Mouse (Mus musculus) brown adipose tissue, adult 24 weeks (tissue): ENCODE results near the gene Gm20388. TPM values are rescaled to one million over a fixed set of nuclear protein-coding genes. Genes with fewer than 3 reads are reported as not detected.

ENCODE experiments used
- H3K27ac ChIP-seq: fragments of 200-500 bp; replicated peaks from 2 replicates; pipeline ENCODE4 v1.5.1; 2012; ENCODE audit warnings: low read depth, mild to moderate bottlenecking, low read length
- H3K4me1 ChIP-seq: fragments of 200-500 bp; 2 replicates; pipeline ENCODE4 v1.6.1; 2012; ENCODE audit warnings: low read length, mixed read lengths; ENCODE audit not compliant: control insufficient read depth, insufficient read depth, insufficient read length
- H3K4me3 ChIP-seq: fragments of 200-500 bp; 2 replicates; pipeline ENCODE4 v1.5.1; 2012; ENCODE audit warnings: low read depth, mild to moderate bottlenecking, low read length, moderate library complexity; ENCODE audit not compliant: insufficient read depth
- polyA plus RNA-seq: library from polyadenylated mRNA; stranded (reverse); fragments of >200 nt; gene quantifications from 2 replicates; pipeline ENCODE4 v1.2.4, GENCODE M21; 2012; ENCODE audit not compliant: missing spikeins, insufficient read depth, insufficient read length

Gm20388 gene
- polyA plus RNA-seq, 1 experiment, result 44.7 TPM

DNA sequence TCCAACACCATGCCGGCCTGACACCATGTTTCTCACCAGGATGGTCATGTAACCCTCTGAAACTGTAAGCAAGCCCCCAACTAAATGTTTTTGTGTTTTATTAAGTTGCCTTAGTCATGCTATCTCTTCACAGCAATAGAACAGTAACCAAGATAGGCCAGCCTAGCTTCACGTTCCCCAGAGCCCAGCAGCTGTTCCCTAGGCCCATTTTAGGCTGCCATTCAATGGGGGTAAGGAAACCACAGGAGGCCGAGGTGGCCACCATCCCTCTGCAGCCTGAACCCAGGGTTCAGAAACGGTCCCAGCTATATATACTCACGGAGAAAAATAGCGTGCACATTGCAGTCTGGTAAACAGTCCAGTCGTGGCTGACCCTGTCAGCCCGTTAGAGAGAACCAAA is 2633.5 kb downstream of the Gm20388 start:
- no peak overlapping the region for H3K4me3 ChIP-seq
- peaks cover 38% of the 10 kb centered on the region for H3K4me1 ChIP-seq
- H3K27ac ChIP-seq, result no peak overlapping the region

DNA sequence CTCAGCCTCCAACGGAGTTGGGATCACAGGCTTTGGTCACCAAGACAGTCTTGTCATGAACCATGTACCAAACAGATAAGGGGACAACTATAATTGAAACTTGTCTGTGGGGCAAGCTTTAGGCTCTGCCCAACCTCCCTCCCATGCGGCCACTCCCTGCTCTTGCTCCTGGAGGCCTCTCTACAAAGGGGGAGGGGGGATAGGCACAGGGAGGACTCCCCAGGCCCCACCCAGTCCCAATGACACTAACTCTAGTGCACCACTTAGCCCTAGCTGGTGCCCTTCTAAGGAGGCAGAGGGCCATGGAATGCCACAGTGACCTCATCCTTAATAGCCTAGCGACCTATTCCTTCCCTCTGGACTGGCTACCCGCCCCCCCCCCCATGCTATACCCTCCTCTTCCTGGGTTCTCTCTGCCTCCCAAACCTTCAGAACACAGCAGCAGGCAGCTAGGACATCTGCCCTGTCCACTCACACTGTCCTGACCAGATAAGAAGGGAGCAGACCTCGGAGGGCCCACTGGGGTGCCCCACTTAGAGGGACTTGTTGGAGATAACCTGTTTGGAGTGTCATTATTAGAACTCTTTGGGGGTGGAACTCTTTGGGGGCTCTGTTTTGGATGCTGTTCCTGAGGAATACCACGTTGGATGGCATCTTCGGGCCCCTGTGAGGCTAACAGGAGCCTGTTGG is 2635.6 kb downstream of the Gm20388 start:
- Histone ChIP-seq H3K27ac (peak overlapping the region; percentile 39), H3K4me1 (peaks cover 39% of the 10 kb centered on the region), H3K4me3 (no peak overlapping the region)

DNA sequence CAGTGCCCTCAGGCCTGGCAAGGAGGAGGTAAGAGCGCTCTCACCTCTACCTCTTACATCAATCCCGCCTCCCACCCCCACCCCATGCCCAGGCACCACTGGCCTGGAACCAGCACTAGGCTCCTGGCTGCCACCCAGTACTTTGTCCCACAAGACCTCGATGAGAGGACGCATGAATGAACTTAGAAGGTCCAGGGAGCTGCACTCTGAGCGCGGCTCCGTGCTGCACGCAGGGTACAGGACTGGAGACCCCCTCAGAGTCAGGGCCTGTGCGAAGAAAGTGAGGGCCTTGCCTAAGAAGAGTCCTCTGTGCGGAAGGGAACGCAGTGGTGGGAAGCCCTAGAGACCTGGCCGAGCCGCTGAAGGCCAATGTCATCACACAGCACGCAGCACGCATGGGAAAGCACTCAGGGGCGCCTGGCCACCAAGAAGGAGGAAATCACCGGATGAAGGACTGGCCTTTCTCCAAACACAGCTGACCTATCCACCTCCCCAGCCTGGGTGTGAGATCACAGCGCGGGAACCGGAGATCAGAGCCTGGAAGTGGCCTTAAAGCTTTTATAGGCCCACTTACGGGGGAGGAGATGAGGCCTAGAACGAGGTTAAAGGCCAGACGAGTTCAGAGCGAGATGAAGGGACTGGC is 2636.3 kb downstream of the Gm20388 start:
- peak overlapping the region; percentile 80 for H3K27ac ChIP-seq
- H3K4me3 ChIP-seq, result peak overlapping the region; percentile 45
- H3K4me1 ChIP-seq, result peaks cover 37% of the 10 kb centered on the region

DNA sequence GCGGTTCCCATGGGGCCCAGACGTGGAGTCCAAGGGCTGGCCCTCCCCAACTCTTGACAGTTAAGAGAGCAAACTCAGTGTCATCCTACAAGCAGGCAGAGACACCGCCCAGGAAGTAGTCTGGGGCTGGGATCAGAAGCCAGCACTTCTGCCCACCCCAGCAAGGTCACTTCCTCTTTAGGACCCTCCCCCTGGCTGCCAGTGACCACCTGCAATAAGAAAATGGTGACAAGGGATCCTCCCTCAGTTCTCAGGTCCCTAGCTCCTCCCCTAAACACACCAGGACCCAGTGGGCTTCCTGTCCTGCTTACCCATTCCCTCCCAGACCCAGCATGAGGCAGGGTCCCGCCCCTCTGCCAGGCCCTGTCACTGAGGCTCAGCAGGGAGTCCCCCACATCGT is 2637.2 kb downstream of the Gm20388 start:
- H3K4me3 ChIP-seq, result peak overlapping the region; percentile 45
- peak overlapping the region; percentile 80 for H3K27ac ChIP-seq

DNA sequence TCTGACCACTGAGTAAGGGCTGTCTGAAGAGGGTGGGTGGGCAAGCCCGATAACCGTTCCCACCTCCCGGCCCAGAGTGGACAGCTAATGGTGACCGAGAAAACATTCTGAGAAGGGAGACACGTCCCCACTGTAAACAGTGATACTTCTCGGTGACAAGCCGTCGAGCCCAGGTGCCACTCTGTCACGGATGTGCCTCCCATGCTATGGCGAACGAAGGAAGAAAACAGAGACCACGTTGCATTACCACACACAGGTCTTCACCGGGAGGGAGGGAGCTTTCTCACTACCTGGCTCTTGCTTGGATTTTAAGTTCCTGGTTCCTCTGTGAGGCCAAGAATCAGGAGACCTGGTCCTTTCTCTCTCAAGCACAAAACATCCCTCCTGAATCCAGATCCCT is 2637.7 kb downstream of the Gm20388 start:
- peaks cover 33% of the 10 kb centered on the region for H3K4me1 ChIP-seq
- peak overlapping the region; percentile 45 for H3K4me3 ChIP-seq
- H3K27ac ChIP-seq, result peak overlapping the region; percentile 80

More for the DNA sequence above, 2637.2 kb downstream of the Gm20388 start:
- peaks cover 34% of the 10 kb centered on the region for H3K4me1 ChIP-seq

DNA sequence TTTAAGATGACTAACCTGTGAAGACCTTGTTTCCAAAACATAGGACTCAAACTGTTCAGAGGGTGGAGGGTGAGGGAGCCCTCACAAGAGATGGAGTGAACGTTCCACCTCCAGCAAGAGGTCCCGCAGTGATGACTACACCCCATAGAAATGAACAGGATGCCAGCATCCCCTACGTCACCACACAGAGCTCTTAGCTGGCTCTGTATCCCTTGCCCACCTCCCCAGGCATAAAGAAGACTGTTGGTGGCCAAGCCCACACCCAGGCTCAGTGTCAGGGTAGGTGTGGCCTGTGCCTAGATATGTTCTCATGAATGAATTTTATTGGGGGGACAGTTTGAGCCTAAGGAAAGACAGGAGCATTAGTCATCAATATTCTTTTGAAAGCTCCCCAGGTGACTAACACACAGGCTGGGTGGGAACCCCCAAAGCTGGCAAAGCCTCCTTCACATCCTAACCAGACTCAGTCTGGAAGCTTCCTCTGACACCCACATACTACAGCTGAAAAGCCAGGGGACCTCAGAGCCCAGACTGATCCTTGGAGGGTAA is 2638.3 kb downstream of the Gm20388 start:
- Histone ChIP-seq H3K27ac (peak overlapping the region; percentile 80), H3K4me1 (peaks cover 32% of the 10 kb centered on the region), H3K4me3 (peak overlapping the region; percentile 45)

DNA sequence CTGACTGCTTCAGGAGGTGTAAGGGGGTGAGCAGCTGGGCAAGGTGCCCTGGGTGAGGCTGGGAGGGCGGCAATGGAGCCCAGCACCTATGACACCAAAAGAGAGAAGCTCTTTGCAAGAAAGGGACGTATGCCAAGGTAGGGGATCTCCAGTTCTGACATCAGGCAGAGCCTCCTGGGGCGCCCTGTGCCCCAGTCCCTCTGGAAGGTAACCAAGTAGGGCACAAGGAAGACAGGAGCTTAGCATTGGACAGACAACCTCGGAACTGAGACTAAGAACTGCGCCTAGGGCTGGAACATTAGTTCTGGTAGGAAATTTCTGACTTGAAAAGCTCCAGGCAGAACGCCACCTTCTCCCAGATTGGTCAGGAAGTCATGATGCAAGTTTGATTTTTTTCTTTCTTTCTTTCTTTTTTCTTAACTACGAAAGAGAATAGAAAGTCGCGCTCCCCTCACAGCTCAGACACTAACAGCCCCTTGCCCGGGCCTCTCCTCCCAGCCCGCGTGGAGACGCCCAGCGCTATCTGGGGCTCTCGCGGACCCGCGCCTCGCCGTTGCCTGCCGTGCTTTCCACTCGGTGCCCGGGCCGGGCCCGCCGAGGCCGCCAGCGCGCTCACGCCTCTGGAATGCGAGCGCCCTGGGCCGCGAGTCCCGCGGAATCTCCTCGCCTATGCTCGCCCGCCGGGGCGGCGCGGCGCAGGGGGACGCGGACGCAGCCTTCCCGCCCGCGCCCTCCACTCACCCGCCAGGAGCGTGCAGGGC is 2639.8 kb downstream of the Gm20388 start:
- peaks cover 29% of the 10 kb centered on the region for H3K4me1 ChIP-seq
- H3K27ac ChIP-seq, result peak overlapping the region; percentile 83
- peak overlapping the region; percentile 85 for H3K4me3 ChIP-seq

DNA sequence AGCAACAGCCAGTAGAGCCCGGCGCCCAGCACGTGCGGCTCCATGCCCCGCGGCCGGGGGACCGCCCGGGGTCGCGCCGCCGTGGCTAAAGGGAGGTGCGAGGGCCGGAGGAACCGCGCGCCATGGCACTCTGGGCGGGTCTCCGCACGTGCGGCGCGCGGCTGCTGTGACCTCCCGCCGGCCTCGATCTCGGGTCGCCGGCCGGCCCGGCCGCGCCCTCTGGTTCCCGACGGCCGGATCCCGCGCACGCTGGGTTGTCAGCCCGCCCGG is 2640.3 kb downstream of the Gm20388 start:
- peak overlapping the region; percentile 83 for H3K27ac ChIP-seq
- H3K4me1 ChIP-seq, result peaks cover 27% of the 10 kb centered on the region
- peak overlapping the region; percentile 85 for H3K4me3 ChIP-seq

DNA sequence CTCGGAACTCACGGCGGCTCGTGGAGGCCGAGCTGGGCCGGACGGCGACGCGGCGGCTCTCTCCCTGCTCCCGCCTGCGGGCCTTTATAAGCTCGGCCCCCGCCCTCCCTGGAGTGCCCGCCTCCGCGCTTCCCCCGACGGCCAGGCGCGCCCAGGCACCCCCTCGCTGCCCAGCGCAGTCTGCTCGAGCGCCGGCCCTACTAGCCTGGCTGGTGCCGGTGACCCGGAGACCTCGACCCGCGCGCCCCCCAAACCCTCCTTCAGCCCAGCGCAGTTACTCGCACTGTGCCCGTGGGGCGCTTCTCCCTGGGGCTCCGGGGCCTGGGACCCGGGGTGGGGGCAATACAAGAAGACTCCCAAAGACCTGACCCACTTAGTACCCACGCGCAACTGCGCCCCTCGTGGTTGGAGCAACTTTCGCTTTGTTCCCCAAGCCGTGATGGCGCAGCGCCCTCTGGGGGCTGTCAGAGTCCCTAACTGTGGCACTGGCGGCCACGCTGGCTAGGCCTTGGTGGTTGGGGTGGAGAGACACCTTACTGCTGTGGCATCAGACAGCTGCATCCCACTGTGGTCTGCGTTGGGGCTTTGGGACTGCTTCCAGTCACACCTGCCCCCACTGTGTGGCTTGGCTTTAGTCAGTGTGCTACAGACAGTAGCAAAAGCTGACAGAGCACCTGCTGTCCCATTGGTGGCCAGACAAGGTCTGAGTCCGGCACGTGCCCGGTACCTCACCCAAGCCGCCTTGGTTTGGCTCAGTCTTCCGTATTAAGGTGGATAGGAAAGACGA is 2640.8 kb downstream of the Gm20388 start, which contains the start of gene Piezo1:
Piezo1 (minus strand) TSS at position 65 of the 787 bp plus-strand sequence.
- Histone ChIP-seq H3K4me3 (peak within 1 kb of the TSS; percentile 85), H3K4me1 (peaks cover 29% of the 10 kb centered on the region), H3K27ac (peak within 1 kb of the TSS; percentile 83)

DNA sequence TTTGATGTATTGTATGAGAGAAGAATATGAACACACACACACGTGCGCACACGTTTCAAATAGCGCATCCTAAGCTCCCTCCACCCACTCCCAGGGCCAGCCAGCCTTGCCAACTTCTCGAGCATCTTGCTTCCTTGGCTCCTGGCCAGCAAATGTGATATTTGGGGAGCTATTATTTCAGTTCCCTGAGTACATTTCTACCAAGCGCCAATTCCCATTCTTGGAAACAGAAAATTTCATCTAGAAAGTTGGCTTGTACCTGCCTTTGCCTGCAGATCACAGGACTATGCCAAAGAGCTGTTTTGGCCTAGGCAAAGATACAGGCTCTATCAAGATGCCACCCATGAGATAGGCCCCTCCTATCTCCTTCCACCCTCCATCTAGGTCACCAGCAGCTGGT is 2644.1 kb downstream of the Gm20388 start:
- peaks cover 17% of the 10 kb centered on the region for H3K4me1 ChIP-seq
- H3K27ac ChIP-seq, result no peak overlapping the region
- no peak overlapping the region for H3K4me3 ChIP-seq

DNA sequence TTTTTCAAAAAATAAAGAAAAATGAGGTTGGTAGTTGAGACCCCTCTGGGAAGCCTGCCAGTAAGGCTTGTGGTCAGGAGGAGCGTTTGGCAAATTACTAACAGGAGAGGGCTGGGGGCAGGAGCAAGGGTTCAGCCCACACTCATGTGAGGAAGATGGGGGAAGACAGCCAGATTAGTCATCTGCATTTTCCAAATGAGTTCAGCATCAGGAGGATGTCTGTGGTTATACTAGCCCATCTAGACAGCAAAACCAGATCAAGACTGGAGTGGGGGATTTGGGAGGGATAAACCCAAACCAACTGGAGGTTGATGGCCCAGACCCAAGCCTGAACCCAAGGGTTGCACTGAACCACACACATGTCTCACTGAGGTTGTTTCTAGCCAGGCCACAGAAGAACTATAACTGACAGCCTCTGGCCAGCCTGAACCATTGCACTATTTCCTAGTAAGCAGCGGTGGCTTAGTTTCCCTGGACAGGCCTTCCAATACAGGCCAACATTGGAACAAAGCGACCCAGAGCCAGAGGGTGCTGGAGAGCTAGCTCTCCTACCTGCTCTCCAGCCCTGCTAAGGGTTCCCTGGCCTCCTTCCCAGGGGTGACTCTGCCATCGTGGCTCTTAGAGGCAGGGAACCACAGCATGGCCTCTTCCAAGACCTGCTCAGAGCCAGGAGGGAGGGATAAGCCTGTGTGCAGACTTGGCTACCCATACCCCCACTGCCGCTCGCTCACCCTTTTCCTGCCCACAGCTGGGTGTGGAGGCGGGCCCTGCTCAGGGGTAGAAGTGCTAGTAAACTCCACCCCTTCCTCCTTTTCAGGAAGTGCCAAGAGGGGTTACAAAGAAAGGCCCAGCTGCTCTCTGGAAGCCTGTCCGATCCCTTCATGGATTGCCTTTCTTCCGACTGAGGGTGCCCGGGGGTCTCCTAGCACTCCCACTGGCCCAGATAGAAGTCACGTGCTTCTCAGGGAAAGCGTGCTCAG is 2645.7 kb downstream of the Gm20388 start:
- Histone ChIP-seq H3K27ac (peak overlapping the region; percentile 93), H3K4me1 (peaks cover 15% of the 10 kb centered on the region), H3K4me3 (peak overlapping the region; percentile 56)

DNA sequence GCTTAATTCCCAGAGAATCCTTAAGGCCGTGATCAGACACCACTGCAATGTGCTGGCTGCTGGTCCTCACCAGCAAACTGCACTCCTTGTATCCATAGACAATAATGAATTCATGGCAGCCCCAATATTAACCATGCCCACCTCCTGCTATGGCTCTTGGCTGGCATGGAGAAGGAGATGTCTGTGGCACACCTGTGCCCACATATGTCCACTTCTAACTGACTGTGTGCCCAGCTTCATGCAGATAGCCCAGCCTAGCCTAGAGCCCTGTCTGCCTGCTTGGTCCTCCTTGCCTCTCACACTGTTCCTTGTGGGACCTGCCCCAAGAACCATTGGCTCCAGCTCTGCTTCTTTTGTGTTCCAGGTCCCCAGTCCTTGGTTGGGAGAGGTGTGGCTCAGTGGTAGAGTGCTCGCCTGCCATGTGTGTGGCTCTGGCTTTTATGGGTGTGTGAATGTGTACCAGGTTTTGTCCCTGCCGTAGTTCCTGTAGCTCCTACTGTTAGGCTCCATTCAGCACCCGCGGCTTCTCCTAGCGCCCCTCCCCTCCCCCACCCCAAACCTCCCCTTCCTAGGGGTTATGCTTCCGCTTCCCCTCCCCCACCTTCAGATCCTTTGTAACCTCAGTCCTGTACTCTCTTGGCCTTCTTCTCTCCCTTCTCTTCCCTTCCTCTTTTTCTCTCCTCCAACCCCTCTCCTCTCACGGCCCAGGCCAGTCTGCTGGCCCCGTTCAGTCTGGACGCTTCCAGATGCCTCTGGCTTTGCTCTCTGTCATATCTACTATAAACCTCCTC is 2646.8 kb downstream of the Gm20388 start:
- Histone ChIP-seq H3K4me3 (no peak overlapping the region), H3K27ac (peak overlapping the region; percentile 93)

DNA sequence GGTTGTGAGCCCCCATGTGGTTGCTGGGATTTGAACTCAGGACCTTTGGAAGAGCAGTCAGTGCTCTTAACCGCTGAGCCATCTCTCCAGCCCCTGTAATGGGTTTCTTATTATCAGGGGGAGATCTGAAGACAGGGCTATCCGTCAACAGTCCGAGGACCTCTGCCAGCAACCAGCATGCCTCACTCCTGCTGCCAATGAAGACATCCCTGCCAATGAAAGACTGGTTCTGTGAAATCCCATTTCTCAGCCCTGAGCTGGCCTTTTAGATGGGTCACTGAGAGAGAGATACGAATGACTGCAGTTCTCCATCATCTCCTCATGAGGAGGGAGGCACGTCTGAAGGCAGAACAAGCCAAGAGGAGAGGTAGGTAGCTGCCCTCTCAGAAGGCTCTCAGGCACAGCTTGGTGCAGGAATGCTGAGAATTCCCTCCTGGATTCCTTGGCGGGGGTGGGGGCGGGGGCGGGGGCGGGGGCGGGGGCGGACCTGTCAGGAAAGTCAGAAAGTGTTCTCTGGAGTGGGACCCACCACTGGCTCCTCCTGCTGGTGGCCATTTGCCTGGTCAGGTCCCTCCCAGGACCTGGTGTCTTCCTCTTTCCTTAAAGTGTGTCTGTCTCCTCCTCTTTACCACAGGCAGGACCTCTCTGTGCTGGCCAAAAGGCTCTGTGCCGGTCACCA is 2648.2 kb downstream of the Gm20388 start:
- Histone ChIP-seq H3K27ac (0 out of 2 replicates have a peak overlapping the region, but pooled peaks have one; percentile 24), H3K4me3 (no peak overlapping the region)

More for the DNA sequence above, 2646.8 kb downstream of the Gm20388 start:
- H3K4me1 ChIP-seq, result peaks cover 13% of the 10 kb centered on the region

More for the DNA sequence above, 2648.2 kb downstream of the Gm20388 start:
- H3K4me1 ChIP-seq, result peaks cover 13% of the 10 kb centered on the region
